Mouse (Mus musculus): Measurements from ENCODE around the gene Gm3285.

The Gm3285 gene

DNA sequence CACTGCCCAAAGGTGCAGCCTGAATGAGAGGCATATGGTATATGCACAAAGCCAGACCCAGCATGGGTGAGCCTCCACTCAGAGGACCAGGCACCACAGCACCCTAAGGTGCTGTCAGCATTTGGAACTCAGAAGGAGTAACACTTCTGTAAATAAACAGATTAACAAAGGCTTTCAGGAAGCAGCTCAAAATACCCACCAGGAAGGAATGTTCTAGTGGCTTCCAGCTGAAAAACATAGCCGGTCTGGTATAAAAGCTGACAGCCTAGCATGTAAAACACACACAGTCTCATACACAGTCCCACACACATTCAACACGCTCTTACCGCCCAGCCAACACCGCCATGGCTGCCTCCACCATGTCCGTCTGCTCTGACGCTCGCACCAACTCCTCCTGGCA lies at the start of gene Gm3285:
Gene Gm3285 (plus strand): TSS at position 301 of the 400 bp plus-strand sequence.
- no peak for DNase-seq (ENCODE audit: low spot score)

DNA sequence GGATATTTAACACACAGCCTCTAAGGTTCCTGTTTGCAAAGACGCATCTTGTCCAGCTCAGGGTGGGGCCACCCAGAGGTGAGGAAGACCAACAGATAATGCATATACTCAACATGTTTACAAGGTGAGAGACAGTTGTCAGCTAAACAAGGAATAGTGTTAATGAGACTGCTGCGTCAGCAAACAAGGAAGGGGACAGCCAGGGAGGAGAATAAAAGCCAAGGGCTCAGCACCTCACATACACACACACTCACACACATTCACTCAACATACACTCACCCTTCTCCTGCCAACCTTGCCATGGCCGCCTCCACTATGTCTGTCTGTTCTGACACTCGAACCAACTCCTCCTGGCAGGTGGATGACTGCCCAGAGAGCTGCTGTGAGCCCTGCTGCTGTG lies 47.4 kb upstream of the Gm3285 start, which contains the start of gene Gm2696:
Gene Gm2696 (plus strand): TSS at position 301 of the 400 bp plus-strand sequence.
- no peak for DNase-seq (ENCODE audit: low spot score)

GRCm38 (mm10) chr10:77815514-77815913 lies 46.3 kb upstream of the Gm3285 start:
- no peak for DNase-seq (ENCODE audit: low spot score)

DNA sequence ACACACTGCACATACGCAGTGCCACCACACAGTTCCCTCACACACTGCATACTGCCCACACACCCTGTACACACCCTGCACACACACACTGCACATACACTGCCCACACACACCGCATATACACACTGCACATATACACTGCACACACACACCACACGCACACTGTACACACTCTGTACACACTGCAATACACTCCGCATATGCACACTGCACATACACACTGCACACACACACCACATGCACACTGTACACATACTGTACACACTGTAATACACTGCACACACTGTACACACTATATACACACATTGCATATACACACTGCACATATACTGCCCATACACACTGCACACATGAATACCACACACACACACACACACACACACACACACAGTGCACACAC lies 43.3 kb upstream of the Gm3285 start:
- DNase-seq (ENCODE audit: low spot score) = no peak

DNA sequence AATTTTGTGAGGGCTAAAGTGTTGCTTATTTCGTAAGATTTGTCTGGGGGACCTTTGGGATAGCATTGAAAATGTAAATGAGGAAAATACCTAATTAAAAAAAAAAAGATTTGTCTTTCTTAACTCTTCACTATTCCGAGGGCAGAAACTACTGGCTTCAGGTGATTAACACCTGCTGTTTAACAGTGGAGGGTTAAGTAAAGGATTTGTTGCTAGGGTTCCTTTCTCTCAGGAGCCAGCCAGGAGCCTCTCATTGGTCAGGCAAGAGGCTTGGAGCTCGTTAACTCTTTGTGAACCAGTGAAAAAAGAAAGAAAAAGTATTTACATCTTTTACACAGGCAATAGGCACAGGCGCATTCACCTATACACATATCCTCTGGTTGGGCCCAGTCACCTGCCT lies 42.6 kb upstream of the Gm3285 start:
- DNase-seq (ENCODE audit: low spot score) = no peak

DNA sequence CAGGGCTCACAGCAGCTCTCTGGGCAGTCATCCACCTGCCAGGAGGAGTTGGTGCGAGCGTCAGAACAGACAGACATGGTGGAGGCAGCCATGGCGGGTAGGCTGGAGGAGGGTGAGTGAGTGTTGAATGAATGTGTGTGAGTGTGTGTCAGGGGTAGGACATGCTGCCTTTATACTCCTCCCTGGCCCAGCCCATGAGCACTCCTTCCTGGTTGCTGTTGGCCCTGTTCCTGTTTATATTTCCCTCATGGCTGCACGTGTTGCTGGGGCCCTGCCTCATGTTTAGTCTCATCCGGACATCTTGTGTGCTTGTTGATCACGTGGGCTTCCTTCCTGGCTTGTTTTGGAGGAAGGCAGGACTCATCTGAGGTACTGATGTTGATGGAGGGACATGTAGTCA lies 34.8 kb upstream of the Gm3285 start, which contains the start of gene Krtap10-4:
Gene Krtap10-4 (minus strand): TSS at position 145 of the 400 bp plus-strand sequence.
- no peak for DNase-seq (ENCODE audit: low spot score)

DNA sequence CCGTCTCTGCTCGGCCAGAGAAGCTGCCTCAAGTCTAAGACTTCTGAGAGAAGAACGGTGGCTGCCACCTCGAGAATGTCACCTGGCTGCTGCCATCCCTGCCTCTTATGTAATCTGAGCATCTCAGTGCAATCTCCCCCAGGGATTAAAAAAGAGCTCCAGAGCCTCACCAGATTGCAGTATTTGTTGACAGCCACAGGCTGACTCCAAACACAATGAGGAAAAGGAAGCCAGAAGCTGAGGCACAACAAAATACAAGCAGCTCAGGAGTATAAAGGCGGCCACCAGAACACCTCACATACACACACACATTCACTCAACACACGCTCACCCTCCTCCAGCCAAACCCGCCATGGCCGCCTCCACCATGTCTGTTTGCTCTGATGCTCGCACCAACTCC lies 26.1 kb upstream of the Gm3285 start, which contains the start of gene Krtap10-10:
Gene Krtap10-10 (plus strand): TSS at position 301 of the 400 bp plus-strand sequence.
- DNase-seq (ENCODE audit: low spot score) = no peak

- no peak for DNase-seq (ENCODE audit: low spot score)
Measured at GRCm38 (mm10) chr10:77839006-77839405, 22.8 kb upstream of the Gm3285 start.

DNA sequence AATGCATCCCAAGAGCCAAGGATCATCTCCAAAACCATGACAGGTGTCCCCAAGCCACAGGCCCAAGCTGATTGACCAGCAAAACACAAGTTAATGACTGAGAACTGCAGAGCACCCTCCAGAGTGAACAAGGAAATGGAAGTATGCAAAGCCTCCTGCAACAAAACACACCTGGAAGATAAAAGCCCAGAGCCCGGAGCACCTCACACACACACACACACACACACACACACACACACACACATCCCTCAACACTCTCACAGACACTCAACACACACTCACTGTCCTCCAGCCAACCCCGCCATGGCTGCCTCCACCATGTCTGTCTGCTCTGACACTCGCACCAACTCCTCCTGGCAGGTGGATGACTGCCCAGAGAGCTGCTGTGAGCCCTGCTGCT lies 15.3 kb upstream of the Gm3285 start, which contains the start of gene Gm36176:
Gene Gm36176 (plus strand): TSS at position 301 of the 400 bp plus-strand sequence.
- no peak for DNase-seq (ENCODE audit: low spot score)

- no peak for DNase-seq (ENCODE audit: low spot score)
Measured at GRCm38 (mm10) chr10:77846961-77847360, 14.8 kb upstream of the Gm3285 start.

GRCm38 (mm10) chr10:77847538-77847937 lies 14.2 kb upstream of the Gm3285 start:
- DNase-seq (ENCODE audit: low spot score) = no peak

DNA sequence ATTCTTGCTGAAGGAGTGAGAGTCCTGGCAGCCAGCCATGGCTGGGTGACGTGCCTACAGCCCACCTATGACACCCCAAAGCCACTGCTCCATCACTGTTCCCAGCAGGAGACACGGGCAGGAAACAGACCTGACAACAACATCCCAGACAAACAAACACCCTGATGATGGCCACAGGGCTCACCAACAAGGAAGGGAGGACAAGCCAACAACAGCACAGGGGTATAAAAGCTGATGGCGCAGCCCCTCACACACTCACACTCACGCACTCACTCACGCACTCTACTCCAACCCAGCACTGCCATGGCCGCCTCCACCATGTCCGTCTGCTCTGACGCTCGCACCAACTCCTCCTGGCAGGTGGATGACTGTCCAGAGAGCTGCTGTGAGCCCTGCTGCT lies 9.2 kb upstream of the Gm3285 start, which contains the start of gene Gm10318:
Gene Gm10318 (plus strand): TSS at position 301 of the 400 bp plus-strand sequence.
- no peak for DNase-seq (ENCODE audit: low spot score)

GRCm38 (mm10) chr10:77864067-77864761 lies 2.4 kb downstream of the Gm3285 start:
- no peak for DNase-seq (ENCODE audit: low spot score)

GRCm38 (mm10) chr10:77864762-77865143 lies 3.0 kb downstream of the Gm3285 start:
- DNase-seq (ENCODE audit: low spot score) = no peak

GRCm38 (mm10) chr10:77867546-77867945 lies 5.8 kb downstream of the Gm3285 start:
- DNase-seq (ENCODE audit: low spot score) = no peak

GRCm38 (mm10) chr10:77869651-77870050 lies 7.9 kb downstream of the Gm3285 start:
- DNase-seq (ENCODE audit: low spot score) = no peak

DNA sequence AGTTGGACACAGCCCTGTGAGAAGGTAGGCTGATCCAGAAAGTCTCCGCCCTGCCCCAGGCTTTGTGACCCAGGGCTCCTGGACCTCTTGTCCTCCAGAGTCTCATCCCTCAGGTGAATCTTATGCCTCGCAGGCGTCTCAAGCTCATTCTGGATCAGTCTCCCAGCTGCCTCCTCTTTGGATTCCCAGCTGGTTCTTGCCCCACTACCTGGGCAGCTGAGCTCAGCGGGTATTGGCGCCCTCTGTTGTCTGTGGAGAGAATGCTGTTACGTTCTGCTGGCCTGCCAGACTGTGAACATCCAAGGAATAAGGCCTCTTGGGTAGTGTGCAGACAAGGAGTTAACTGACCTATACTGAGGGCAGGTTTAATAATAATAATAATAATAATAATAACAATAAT lies 17.2 kb downstream of the Gm3285 start:
- DNase-seq (ENCODE audit: low spot score) = no peak

GRCm38 (mm10) chr10:77880305-77880704 lies 18.5 kb downstream of the Gm3285 start:
- DNase-seq (ENCODE audit: low spot score) = no peak

- DNase-seq (ENCODE audit: low spot score) = no peak
Measured at GRCm38 (mm10) chr10:77882553-77882952, 20.8 kb downstream of the Gm3285 start.

DNA sequence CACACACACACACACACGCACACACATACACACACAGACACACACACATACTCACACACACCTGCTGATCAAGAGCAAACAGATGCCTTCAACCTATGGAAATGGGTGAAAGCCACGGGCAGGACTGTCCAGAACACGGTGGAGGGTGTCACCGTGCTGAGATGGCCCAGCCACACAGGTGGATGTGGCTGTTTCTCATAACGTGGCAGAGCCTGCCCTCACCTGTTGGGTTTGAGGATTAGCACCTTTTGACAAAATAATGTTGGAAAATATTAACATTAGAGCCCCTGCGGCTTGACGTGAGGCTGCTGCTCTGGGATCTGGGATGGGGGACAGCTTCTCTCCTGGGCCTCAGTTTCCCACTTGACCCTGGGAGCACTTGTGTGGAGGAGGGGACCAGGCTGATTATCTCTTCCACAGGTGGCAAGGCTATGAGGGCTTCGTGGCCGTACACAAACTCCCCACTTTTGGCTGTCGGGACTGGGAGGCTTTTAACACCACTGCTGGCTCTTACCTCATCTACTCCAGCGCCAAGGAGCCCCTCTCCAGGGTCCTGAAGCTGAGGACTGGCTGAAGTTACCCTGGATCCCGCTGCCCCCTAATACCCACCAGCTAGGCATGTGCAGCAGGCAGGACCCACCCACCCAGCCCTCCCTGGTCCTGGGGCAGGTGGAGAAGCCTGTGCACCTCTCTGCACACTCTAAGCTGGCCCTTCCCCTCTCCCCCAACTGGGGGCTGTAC lies 24.4 kb downstream of the Gm3285 start:
- no peak for DNase-seq (ENCODE audit: low spot score)

GRCm38 (mm10) chr10:77890987-77891565 lies 29.3 kb downstream of the Gm3285 start:
- DNase-seq (ENCODE audit: low spot score) = no peak

GRCm38 (mm10) chr10:77895562-77895961 lies 33.8 kb downstream of the Gm3285 start:
- no peak for DNase-seq (ENCODE audit: low spot score)

- DNase-seq (ENCODE audit: low spot score) = no peak
Measured at GRCm38 (mm10) chr10:77900126-77900525, 38.4 kb downstream of the Gm3285 start.
